Mouse (Mus musculus) cerebellum, postnatal 25 days (tissue): ENCODE results near the gene Gm7145.
"Not testable (repeated sequence)": the region's sequence is repeated elsewhere in the genome, so short reads cannot be mapped to it uniquely, and the experiment has no call there.

ENCODE experiments used
- DNase-seq, 2 experiments: peaks; one replicate each; pipeline ENCODE4 v3.0.0; 2021; ENCODE audit warnings: mixed read lengths in 2 of 2

Gene Gm7145

DNA sequence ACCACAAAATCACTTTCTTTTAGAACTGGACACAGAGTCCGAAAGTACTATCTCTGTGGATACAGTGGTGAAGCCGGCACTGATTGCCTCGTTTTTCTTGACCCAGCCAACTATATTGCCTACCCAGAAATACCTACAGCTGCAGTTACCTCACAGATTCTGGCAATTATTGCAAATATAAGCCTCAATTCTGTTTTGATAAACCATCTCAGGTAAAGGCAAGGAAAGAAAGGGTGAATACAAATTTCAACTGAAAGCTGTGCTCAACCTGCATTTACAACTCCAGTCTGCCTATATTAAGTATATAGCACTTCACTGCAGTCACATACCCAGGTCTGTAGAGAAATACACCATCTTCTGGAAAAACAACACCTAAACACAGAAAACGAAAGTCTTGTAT lies at the start of gene Gm7145:
Gm7145 (plus strand) TSS at position 301 of the 400 bp plus-strand sequence.
- DNase-seq = no peak

DNA sequence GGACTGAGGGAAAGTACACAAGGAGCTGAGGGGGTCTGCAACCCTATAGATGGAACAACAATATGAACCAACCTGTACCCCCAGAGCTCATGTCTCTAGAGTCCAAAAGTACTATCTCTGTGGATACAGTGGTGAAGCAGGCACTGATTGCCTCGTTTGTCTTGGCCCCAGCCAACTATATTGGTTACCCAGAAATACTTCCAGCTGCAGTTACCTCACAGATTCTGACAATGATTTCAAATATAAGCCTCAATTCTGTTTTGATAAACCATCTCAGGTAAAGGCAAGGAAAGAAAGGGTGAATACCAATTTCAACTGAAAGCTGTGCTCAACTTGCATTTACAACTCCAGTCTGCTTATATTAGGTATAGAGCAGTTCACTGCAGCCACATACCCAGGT lies 38.0 kb upstream of the Gm7145 start, which contains the start of gene Gm28168:
Gm28168 (plus strand) TSS at position 301 of the 400 bp plus-strand sequence.
- DNase-seq = not testable (repeated sequence)

- not testable (repeated sequence) for DNase-seq
These were observed 38.1 kb downstream of the Gm7145 start for GRCm38 (mm10) chr1:118003876-118004275.

DNA sequence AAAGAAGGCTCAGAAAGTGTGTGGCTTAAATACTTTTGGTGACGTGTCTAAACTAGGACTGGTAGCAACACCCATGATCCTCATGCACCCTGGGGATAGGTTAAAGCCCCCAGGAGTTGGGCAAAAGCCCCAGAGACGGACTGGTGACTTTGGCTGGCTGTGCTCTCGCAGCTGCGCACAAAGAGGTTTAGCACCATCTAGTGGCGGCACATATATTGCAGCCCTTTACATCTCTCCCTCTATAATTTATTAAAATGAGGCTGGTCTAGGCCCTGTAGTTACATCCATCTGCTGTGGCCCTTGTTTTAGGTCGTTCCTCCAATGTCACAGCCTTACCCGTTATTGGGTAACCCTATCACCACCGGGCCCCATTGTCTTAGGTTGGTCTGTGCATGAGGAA lies 47.0 kb downstream of the Gm7145 start:
- peak in 1 of 2 experiments; percentile 1 for DNase-seq
